Mouse (Mus musculus) Muller cell, postnatal 12 days (primary cell): ENCODE results near the gene Gng12.
A peak's percentile ranks its signal among the peaks of the same experiment; 100 is the strongest.
"Not testable (repeated sequence)": the region's sequence is repeated elsewhere in the genome, so short reads cannot be mapped to it uniquely, and the experiment has no call there.

ENCODE experiments used
- DNase-seq: peaks from one replicate; pipeline ENCODE4 v3.0.0-alpha.2; 2015; ENCODE audit errors: inconsistent ontology term

The Gng12 gene

GRCm38 (mm10) chr6:66896119-66896920, at the start of gene Gng12:
Gene Gng12, plus strand, starts transcription at chr6:66896397.
- DNase-seq = peak; percentile 94

GRCm38 (mm10) chr6:66848936-66849335, 47.3 kb upstream of the Gng12 start:
- peak; percentile 81 for DNase-seq

GRCm38 (mm10) chr6:66856236-66856635, 40.0 kb upstream of the Gng12 start:
- DNase-seq = peak; percentile 37

GRCm38 (mm10) chr6:66858356-66858755, 37.8 kb upstream of the Gng12 start:
- no peak for DNase-seq

- DNase-seq = no peak
These were observed 36.8 kb upstream of the Gng12 start for GRCm38 (mm10) chr6:66859391-66859790.

- DNase-seq = no peak
These were observed 31.7 kb upstream of the Gng12 start for GRCm38 (mm10) chr6:66864463-66864862.

GRCm38 (mm10) chr6:66866295-66866694, 29.9 kb upstream of the Gng12 start:
- DNase-seq = no peak

- not testable (repeated sequence) for DNase-seq
These were observed 19.1 kb upstream of the Gng12 start for GRCm38 (mm10) chr6:66877048-66877447.

GRCm38 (mm10) chr6:66890349-66891158, 5.6 kb upstream of the Gng12 start:
- no peak for DNase-seq

- no peak for DNase-seq
These were observed 2.2 kb upstream of the Gng12 start for GRCm38 (mm10) chr6:66893950-66894349.

GRCm38 (mm10) chr6:66894999-66895398, 1.2 kb upstream of the Gng12 start:
- no peak for DNase-seq

GRCm38 (mm10) chr6:66896921-66897645, 886 bp downstream of the Gng12 start:
- DNase-seq = peak; percentile 52

- DNase-seq = no peak
These were observed 1.8 kb downstream of the Gng12 start for GRCm38 (mm10) chr6:66897994-66898393.

GRCm38 (mm10) chr6:66901926-66902325, 5.7 kb downstream of the Gng12 start:
- DNase-seq = no peak

- DNase-seq = no peak
These were observed 7.0 kb downstream of the Gng12 start for GRCm38 (mm10) chr6:66903206-66903605.

- no peak for DNase-seq
These were observed 7.5 kb downstream of the Gng12 start for GRCm38 (mm10) chr6:66903720-66904119.

- DNase-seq = no peak
These were observed 10.0 kb downstream of the Gng12 start for GRCm38 (mm10) chr6:66906244-66906643.

GRCm38 (mm10) chr6:66908327-66908973, 12.3 kb downstream of the Gng12 start:
- no peak for DNase-seq

GRCm38 (mm10) chr6:66910493-66911435, 14.6 kb downstream of the Gng12 start:
- DNase-seq = peak; percentile 47

- DNase-seq = no peak
These were observed 17.2 kb downstream of the Gng12 start for GRCm38 (mm10) chr6:66913355-66913754.
